Mouse (Mus musculus) heart, adult 2 months (tissue): ENCODE results near the gene Chmp4b.

ENCODE experiments used
- CTCF ChIP-seq: fragments of 200-600 bp; IDR thresholded peaks from 2 replicates; pipeline ENCODE4 v1.8.1; 2022; ENCODE audit warnings: antibody characterized with exemption, mild to moderate bottlenecking, moderate library complexity
- POLR2A ChIP-seq: fragments of 200-500 bp; IDR thresholded peaks from 2 replicates; pipeline ENCODE4 v1.6.1; 2011; ENCODE audit warnings: mild to moderate bottlenecking, low read depth, low read length, control low read depth; ENCODE audit not compliant: insufficient read depth

DNA sequence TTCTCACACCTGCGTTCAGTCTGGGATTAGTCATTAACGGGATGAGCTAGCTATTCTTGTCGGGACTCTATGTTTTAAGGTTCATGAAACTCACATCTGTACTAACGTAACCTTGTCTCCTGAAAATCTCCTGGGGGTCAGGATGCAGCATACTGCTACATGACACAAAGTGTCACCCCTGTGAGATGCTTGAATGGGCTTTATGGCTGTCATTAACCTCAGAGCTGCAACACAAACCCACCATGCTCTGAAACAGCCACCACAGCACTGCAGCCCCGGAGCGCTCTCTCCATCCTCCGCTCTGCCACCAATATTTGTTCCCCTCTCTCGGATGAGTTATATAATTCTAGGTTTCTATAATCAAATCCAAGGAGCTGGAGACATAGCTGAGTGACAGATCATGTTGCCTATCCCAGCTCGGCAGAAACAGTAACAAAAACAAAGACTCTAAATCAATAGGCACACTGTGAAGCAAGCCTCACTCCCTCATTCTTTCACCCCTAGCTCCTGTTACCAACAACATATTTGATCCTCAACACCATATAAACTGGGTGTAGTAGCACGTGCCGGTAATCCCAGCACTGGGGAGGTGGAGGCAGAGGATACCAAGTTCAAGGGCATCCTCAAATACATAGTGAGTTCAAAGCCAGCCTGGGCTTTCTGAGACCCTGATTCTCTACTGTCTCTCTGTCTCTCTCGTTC is 67.5 kb downstream of the Chmp4b start:
- TF ChIP-seq CTCF (no peak), POLR2A (no peak)
